Mouse (Mus musculus) lung, postnatal 14 days (tissue): Measurements from ENCODE around the gene St6galnac3.
A peak's percentile ranks its signal among the peaks of the same experiment; 100 is the strongest.

ENCODE experiments used
- DNase-seq: peaks from one replicate; pipeline ENCODE4 v3.0.0; 2021

St6galnac3 gene

GRCm38 (mm10) chr3:153689793-153690291 is 35.1 kb downstream of the St6galnac3 start:
- peak; percentile 44 for DNase-seq

GRCm38 (mm10) chr3:153687896-153688295 is 37.1 kb downstream of the St6galnac3 start:
- no peak for DNase-seq

- no peak for DNase-seq
Observed at GRCm38 (mm10) chr3:153684909-153685308, 40.1 kb downstream of the St6galnac3 start.

GRCm38 (mm10) chr3:153682303-153682702 is 42.7 kb downstream of the St6galnac3 start:
- no peak for DNase-seq

GRCm38 (mm10) chr3:153681720-153682119 is 43.3 kb downstream of the St6galnac3 start:
- DNase-seq, result no peak

GRCm38 (mm10) chr3:153675832-153676231 is 49.1 kb downstream of the St6galnac3 start:
- DNase-seq, result no peak

GRCm38 (mm10) chr3:153675073-153675472 is 49.9 kb downstream of the St6galnac3 start:
- peak; percentile 47 for DNase-seq

- DNase-seq, result no peak
Observed at GRCm38 (mm10) chr3:153674359-153674758, 50.6 kb downstream of the St6galnac3 start.

- no peak for DNase-seq
Observed at GRCm38 (mm10) chr3:153673451-153673850, 51.5 kb downstream of the St6galnac3 start.

- DNase-seq, result no peak
Observed at GRCm38 (mm10) chr3:153670953-153671674, 53.9 kb downstream of the St6galnac3 start.

GRCm38 (mm10) chr3:153669737-153670435 is 55.1 kb downstream of the St6galnac3 start:
- DNase-seq, result no peak

GRCm38 (mm10) chr3:153669329-153669728 is 55.6 kb downstream of the St6galnac3 start:
- no peak for DNase-seq

GRCm38 (mm10) chr3:153668447-153669290 is 56.3 kb downstream of the St6galnac3 start:
- peak; percentile 24 for DNase-seq

- DNase-seq, result no peak
Observed at GRCm38 (mm10) chr3:153664696-153665095, 60.3 kb downstream of the St6galnac3 start.

- DNase-seq, result no peak
Observed at GRCm38 (mm10) chr3:153663841-153664427, 61.0 kb downstream of the St6galnac3 start.

- DNase-seq, result no peak
Observed at GRCm38 (mm10) chr3:153662796-153663195, 62.2 kb downstream of the St6galnac3 start.

- peak; percentile 59 for DNase-seq
Observed at GRCm38 (mm10) chr3:153661927-153662326, 63.0 kb downstream of the St6galnac3 start.

GRCm38 (mm10) chr3:153659575-153660168 is 65.3 kb downstream of the St6galnac3 start:
- DNase-seq, result no peak

- peak; percentile 44 for DNase-seq
Observed at GRCm38 (mm10) chr3:153658051-153658777, 66.8 kb downstream of the St6galnac3 start.

- peak; percentile 78 for DNase-seq
Observed at GRCm38 (mm10) chr3:153655071-153655470, 69.9 kb downstream of the St6galnac3 start.

- DNase-seq, result no peak
Observed at GRCm38 (mm10) chr3:153652850-153653249, 72.1 kb downstream of the St6galnac3 start.

GRCm38 (mm10) chr3:153648713-153649112 is 76.3 kb downstream of the St6galnac3 start:
- no peak for DNase-seq
